Mouse (Mus musculus) stomach, postnatal 0 days (tissue): ENCODE results near the gene Lipc.
"Not testable (repeated sequence)": the region's sequence is repeated elsewhere in the genome, so short reads cannot be mapped to it uniquely, and the experiment has no call there.

Experiments
- CTCF ChIP-seq: IDR thresholded peaks from 2 replicates; pipeline ENCODE4 v1.5.1; 2016; ENCODE audit warnings: antibody characterized with exemption, low read depth, mild to moderate bottlenecking, moderate library complexity
- EP300 ChIP-seq: optimal IDR thresholded peaks from 2 replicates; pipeline ENCODE3; 2016; ENCODE audit warnings: antibody characterized with exemption

- TF ChIP-seq EP300, CTCF: not testable (repeated sequence)
These were observed 98.9 kb downstream of the Lipc start for GRCm38 (mm10) chr9:70853081-70853480.
